Mouse (Mus musculus): ENCODE data around the gene Igfbpl1. TPM values are rescaled to one million over a fixed set of nuclear protein-coding genes. Genes with fewer than 3 reads are reported as not detected.

Gene Igfbpl1
- polyA plus RNA-seq, 1 experiment from 2014 or later, result 0.11 TPM

- Histone ChIP-seq H3K4me1 (ENCODE audit: insufficient read depth) (no peaks in the 10 kb centered on the region), H3K27ac (ENCODE audit: low read depth) (no peak overlapping the region), H3K9me3 (ENCODE audit: low read depth, low read length) (no peaks in the 10 kb centered on the region), H3K9ac (no peak overlapping the region), H3K4me2 (no peak overlapping the region), H3K36me3 (ENCODE audit: insufficient read depth) (no peaks in the 10 kb centered on the region), H3K4me3 (ENCODE audit: low read depth, low read length) (no peak overlapping the region), H3K27me3 (ENCODE audit: insufficient read depth, low read length) (peaks cover 7% of the 10 kb centered on the region; the same call in 1 of the 2 replicates)
- no peak for TF ChIP-seq CTCF (IDR thresholded peaks at IDR 0.05; ENCODE audit: low read depth)
- 32% methylated on average over 5 of the region's 5 CpGs for WGBS
- DNase-seq (no peak), ATAC-seq (ENCODE audit: insufficient read depth) (no peak)
Observed at GRCm38 (mm10) chr4:45833461-45833860, 6.7 kb upstream of the Igfbpl1 start.

GRCm38 (mm10) chr4:45831996-45832395 is 5.3 kb upstream of the Igfbpl1 start:
- Histone ChIP-seq H3K4me2 (no peak overlapping the region), H3K9ac (no peak overlapping the region), H3K27ac (ENCODE audit: low read depth) (no peak overlapping the region), H3K4me1 (ENCODE audit: insufficient read depth) (no peaks in the 10 kb centered on the region), H3K36me3 (ENCODE audit: insufficient read depth) (no peaks in the 10 kb centered on the region), H3K4me3 (ENCODE audit: low read depth, low read length) (no peak overlapping the region), H3K9me3 (ENCODE audit: low read depth, low read length) (no peaks in the 10 kb centered on the region), H3K27me3 (ENCODE audit: insufficient read depth, low read length) (peaks cover 22% of the 10 kb centered on the region)
- DNase-seq (no peak), ATAC-seq (ENCODE audit: insufficient read depth) (no peak)
- TF ChIP-seq CTCF (IDR thresholded peaks at IDR 0.05; ENCODE audit: low read depth), result no peak
- 76% methylated on average over 7 of the region's 7 CpGs for WGBS

GRCm38 (mm10) chr4:45829907-45830759 is 3.4 kb upstream of the Igfbpl1 start:
- DNase-seq, result no peak

GRCm38 (mm10) chr4:45824761-45825556 is 1.8 kb downstream of the Igfbpl1 start:
- Histone ChIP-seq H3K27ac (ENCODE audit: low read depth) (no peak overlapping the region), H3K4me3 (ENCODE audit: low read depth, low read length) (no peak overlapping the region), H3K36me3 (ENCODE audit: insufficient read depth) (no peaks in the 10 kb centered on the region), H3K27me3 (ENCODE audit: insufficient read depth, low read length) (peaks cover 61% of the 10 kb centered on the region), H3K4me1 (ENCODE audit: insufficient read depth) (peaks cover under 1% of the 10 kb centered on the region; the same call in 1 of the 2 replicates), H3K9ac (no peak overlapping the region), H3K4me2 (no peak overlapping the region), H3K9me3 (ENCODE audit: low read depth, low read length) (no peaks in the 10 kb centered on the region)
- 33% methylated on average over 14 of the region's 14 CpGs for WGBS
- no peak for TF ChIP-seq CTCF (IDR thresholded peaks at IDR 0.05; ENCODE audit: low read depth)
- DNase-seq, result no peak
- no peak for ATAC-seq (ENCODE audit: insufficient read depth)

More at GRCm38 (mm10) chr4:45829907-45830759, 3.4 kb upstream of the Igfbpl1 start:
- Histone ChIP-seq H3K36me3 (ENCODE audit: insufficient read depth) (no peaks in the 10 kb centered on the region), H3K27ac (ENCODE audit: low read depth) (no peak overlapping the region), H3K4me2 (no peak overlapping the region), H3K4me1 (ENCODE audit: insufficient read depth) (no peaks in the 10 kb centered on the region), H3K9me3 (ENCODE audit: low read depth, low read length) (no peaks in the 10 kb centered on the region), H3K27me3 (ENCODE audit: insufficient read depth, low read length) (peaks cover 40% of the 10 kb centered on the region), H3K9ac (no peak overlapping the region), H3K4me3 (ENCODE audit: low read depth, low read length) (no peak overlapping the region)
- no peak for TF ChIP-seq CTCF (IDR thresholded peaks at IDR 0.05; ENCODE audit: low read depth)
- 58% methylated on average over 13 of the region's 13 CpGs for WGBS
- ATAC-seq (ENCODE audit: insufficient read depth), result no peak

- Histone ChIP-seq H3K27ac (ENCODE audit: low read depth) (no peak overlapping the region), H3K4me2 (no peak overlapping the region), H3K36me3 (ENCODE audit: insufficient read depth) (no peaks in the 10 kb centered on the region), H3K27me3 (ENCODE audit: insufficient read depth, low read length) (peaks cover 58% of the 10 kb centered on the region), H3K9ac (no peak overlapping the region), H3K4me1 (ENCODE audit: insufficient read depth) (peaks cover 7% of the 10 kb centered on the region), H3K9me3 (ENCODE audit: low read depth, low read length) (no peaks in the 10 kb centered on the region), H3K4me3 (ENCODE audit: low read depth, low read length) (no peak overlapping the region)
- DNase-seq (no peak), ATAC-seq (ENCODE audit: insufficient read depth) (no peak)
- no peak for TF ChIP-seq CTCF (IDR thresholded peaks at IDR 0.05; ENCODE audit: low read depth)
- WGBS, result 13% methylated on average over 10 of the region's 10 CpGs
Observed at GRCm38 (mm10) chr4:45824049-45824760, 2.5 kb downstream of the Igfbpl1 start.

GRCm38 (mm10) chr4:45822781-45823575 is 3.7 kb downstream of the Igfbpl1 start:
- Histone ChIP-seq H3K9me3 (ENCODE audit: low read depth, low read length) (no peaks in the 10 kb centered on the region), H3K4me1 (ENCODE audit: insufficient read depth) (peaks cover 13% of the 10 kb centered on the region), H3K27ac (ENCODE audit: low read depth) (no peak overlapping the region), H3K4me2 (no peak overlapping the region), H3K36me3 (ENCODE audit: insufficient read depth) (no peaks in the 10 kb centered on the region), H3K9ac (no peak overlapping the region), H3K4me3 (ENCODE audit: low read depth, low read length) (no peak overlapping the region), H3K27me3 (ENCODE audit: insufficient read depth, low read length) (peaks cover 49% of the 10 kb centered on the region)
- 40% methylated on average over 11 of the region's 11 CpGs for WGBS
- TF ChIP-seq CTCF (IDR thresholded peaks at IDR 0.05; ENCODE audit: low read depth), result no peak
- ATAC-seq (ENCODE audit: insufficient read depth) (no peak), DNase-seq (peak; percentile 54)

Measured in lung, embryonic 14.5 days (tissue).